Mouse (Mus musculus) adrenal gland, adult 2 months (tissue): ENCODE measurements around the gene Brap. TPM values are rescaled to one million over a fixed set of nuclear protein-coding genes. Genes with fewer than 3 reads are reported as not detected.
A peak's percentile ranks its signal among the peaks of the same experiment; 100 is the strongest.
"Not testable (repeated sequence)": the region's sequence is repeated elsewhere in the genome, so short reads cannot be mapped to it uniquely, and the experiment has no call there.

Source experiments
- DNase-seq: peaks from one replicate; pipeline ENCODE4 v3.0.0; 2021
- polyA plus RNA-seq: library from polyadenylated mRNA; depleted of rRNA; stranded (reverse); fragments of >200 nt; gene quantifications from 2 replicates; pipeline ENCODE4 v1.2.3, GENCODE M21; 2012
- total RNA-seq, 2 experiments: library from RNA; stranded (reverse); gene quantifications; 2 replicates each; pipeline ENCODE4 v1.2.3; 2021

Brap gene
- total and polyA plus RNA-seq, 3 experiments, result 14.7 to 60.5 (median 52.4) TPM

GRCm38 (mm10) chr5:121670412-121670811 is 10.0 kb downstream of the Brap start:
- DNase-seq, result no peak

- DNase-seq, result no peak
These were observed 21.9 kb downstream of the Brap start for GRCm38 (mm10) chr5:121682250-121682649.

DNA sequence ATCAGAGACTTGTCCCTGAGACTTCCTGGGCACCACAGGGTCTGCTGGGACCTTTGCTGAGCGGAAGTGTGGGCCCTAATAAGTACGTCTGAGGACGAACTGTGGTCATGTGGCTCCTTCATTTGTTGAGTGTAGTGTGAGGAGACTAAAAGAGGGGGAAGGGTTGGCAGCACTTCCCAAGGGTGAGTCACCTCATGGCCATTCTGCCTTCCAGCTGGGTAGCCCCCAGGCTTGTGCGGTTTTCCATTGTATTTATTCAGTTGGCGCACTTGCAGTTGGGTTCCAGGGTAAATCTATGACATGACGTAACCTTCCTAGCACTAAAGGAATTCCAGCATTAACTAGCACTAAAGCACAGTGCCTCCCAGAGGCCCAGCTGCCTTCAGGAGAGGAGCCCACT is 25.1 kb downstream of the Brap start:
- DNase-seq, result peak; percentile 30

DNA sequence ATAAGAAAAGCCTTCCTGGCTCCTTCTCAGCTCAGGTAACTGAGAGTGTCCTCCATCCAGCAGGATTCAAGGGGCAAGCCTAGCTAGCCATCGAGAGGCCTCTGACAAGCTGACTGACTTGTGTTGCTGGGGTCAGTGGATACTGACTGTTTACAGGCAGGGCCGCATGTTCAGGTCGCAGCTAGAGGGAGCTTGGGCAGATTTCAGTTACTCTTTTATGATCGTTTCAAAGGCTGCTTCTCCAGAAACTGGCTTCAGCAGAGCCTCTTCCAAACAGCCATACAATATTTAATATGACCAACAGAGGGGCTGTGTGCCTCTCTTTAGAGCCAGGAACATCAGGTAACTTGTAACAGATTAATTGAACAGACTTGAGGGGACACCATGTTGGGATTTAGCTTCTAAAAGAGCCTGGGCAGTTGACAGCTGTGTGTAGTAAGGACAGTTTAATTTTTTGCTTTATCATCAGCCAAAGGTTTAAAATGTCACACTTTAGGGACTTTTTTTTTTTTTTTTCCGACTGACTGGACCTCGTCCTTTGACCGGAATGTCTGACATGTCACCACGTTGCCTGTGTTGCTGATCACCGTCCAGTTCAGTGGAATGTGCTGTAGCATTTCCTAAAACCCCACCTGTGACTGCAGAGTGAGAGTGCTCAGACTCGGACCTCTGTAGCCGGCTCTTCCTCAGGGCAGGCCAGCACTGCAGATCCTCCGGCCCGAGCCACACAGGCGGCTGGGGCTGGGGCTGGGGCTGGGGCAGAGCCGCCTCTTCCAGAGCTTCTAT is 25.9 kb downstream of the Brap start:
- DNase-seq, result no peak

GRCm38 (mm10) chr5:121690482-121691211 is 30.3 kb downstream of the Brap start:
- peak; percentile 37 for DNase-seq

- not testable (repeated sequence) for DNase-seq
These were observed 31.1 kb downstream of the Brap start for GRCm38 (mm10) chr5:121691436-121691835.

GRCm38 (mm10) chr5:121692897-121693296 is 32.5 kb downstream of the Brap start:
- no peak for DNase-seq

DNA sequence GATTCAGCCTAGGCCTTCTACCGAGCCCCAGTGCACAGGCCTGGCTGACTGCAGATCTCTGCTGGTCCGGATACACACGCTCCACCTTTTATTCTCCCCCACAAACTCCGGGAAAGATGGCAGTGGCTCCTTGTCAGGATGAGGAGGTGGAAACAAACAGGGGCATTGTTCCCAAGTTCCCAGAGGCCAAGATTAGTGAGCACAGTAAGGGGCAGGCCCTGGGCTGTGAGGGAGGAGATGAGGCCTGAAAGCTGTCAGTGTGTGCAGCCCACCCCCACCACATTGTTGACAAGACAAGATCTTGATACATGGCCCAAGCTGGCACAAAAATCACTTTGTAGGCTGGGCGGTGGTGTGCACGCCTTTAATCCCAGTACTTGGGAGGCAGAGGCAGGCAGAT is 36.4 kb downstream of the Brap start:
- DNase-seq, result no peak

- DNase-seq, result no peak
These were observed 39.5 kb downstream of the Brap start for GRCm38 (mm10) chr5:121699891-121700290.

GRCm38 (mm10) chr5:121700496-121700895 is 40.1 kb downstream of the Brap start:
- DNase-seq, result peak; percentile 86

DNA sequence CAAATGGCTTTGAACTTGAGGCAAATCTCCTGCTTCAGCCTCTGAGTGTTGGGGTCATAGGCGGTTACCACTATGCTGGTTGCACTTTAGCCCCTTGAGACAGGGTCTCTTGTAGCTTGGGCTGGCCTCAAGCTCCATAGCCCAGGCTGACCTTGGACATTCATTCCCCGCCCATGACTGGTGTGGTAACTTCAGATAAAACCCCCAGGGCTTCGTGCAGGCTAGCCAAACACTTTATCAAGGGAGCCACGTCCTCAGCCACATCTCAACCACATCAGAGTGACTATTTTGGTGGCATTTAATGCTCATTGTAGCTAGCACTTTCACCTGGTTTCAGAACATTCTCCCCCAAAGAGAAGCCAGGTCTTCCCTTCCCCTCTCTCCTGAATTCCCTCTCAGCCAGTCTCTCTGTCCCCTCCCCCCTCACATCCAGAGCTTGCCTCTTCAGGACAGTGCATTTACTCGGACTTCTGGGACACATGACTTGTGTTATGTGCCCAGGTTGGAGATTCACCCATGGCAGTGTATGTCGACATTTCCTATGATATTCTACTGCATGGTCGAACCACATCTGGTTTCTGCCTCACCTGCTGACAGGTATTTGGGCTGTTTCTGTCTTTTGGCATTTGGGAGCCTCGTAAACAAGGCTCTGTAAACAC is 40.9 kb downstream of the Brap start:
- peak; percentile 76 for DNase-seq

DNA sequence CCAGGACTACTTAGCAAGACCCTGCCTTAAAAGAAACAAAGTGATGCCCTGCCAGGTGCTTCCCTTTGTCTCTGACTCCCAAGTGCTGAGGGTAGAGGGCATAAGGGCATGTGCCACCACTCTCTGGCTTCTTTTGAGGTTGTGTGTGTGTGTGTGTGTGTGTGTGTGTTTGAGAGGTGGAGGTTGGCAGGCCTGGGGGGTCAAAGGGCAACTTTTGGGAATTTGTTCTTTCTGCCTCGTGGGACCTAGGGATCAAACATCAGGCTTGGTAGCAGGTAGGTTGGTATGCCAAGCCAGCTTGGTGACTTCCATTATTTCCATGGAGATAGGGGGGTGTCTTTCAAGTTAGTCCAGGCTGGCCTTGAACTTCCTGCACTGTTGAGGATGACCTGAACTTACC is 43.0 kb downstream of the Brap start:
- no peak for DNase-seq

- DNase-seq, result no peak
These were observed 44.3 kb downstream of the Brap start for GRCm38 (mm10) chr5:121704512-121705248.

DNA sequence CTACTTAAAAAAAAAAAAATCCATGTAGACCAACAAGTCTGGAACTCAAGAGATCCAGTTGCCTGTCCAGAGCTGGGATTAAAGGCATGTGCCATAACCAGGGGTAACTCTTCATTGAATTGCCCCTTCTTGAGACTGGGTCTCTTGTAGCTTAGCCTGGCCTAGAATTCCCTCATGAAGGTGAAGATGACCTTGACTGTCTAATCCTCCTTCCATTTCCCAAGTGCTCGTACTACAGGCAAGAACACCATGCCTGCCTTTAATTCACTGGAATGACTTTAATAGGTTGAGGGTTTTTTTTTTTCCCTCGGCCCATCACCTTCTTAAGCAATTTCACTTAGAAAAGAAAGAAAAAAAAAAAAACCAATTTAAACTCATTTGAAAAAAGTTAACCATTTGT is 50.0 kb downstream of the Brap start:
- DNase-seq, result no peak

DNA sequence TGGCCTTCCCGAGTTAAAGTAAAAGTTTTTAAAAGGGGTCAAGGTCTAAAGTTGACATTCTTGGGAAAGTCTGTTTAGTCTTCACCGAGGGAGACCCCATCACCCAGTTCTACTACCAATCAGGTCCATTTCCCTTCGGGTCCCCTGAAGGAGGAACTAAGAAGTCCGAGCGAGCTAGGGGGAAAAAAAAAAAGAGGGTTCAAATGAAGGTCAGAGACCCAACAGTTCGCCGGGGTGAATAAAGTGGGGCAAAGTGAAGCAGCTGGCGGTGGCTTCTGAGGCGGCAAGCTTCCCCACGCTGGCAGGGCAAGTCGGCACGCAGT is 50.4 kb downstream of the Brap start:
- DNase-seq, result no peak

DNA sequence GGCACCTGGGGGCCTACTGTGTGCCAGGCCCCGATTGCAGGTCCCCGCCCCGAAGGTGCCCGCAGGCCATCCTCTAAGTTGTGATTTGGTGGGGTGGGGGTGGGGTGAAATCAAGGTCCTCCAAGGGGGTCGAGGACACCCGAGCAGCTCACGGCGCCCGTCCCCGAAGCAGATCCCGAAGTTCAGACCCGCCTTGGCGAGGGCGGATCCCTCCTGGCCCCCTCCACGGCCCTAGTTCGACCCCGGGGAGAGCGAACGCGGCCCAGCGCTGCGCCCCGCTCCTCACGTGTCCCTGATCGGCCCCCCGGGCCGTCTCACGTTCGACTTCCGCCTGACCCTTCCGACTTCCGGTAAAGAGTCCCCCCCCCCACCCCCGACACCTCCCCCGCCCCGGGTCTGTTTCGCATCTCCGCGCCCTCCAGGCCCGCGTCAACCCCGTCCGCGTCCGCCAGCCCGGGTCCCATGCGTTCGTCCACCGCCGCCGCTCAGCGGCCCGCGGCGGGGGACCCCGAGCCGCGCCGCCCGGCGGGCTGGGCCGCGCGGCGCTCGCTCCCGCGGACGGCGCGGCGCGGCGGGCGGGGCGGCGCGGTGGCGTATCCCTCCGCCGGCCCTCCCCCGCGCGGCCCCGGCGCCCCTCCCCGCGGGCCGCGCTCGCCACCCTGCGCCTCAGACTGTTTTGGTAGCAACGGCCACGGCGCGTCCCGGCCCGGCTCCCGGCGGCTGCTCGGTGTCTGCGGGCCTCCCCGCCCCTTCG is 51.0 kb downstream of the Brap start, which contains the start of gene Atxn2:
Gene Atxn2, plus strand, starts transcription at position 164 of the 754 bp plus-strand sequence.
- peak; percentile 93 for DNase-seq

DNA sequence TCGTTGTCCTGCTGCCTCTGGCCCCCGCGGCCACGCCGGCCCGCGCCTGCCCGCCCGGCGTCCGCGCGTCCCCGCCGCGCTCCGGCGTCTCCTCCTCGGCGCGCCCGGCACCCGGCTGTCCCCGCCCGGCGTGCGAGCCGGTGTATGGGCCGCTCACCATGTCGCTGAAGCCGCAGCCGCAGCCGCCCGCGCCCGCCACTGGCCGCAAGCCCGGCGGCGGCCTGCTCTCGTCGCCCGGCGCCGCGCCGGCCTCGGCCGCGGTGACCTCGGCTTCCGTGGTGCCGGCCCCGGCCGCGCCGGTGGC is 51.5 kb downstream of the Brap start:
- no peak for DNase-seq

- DNase-seq, result peak; percentile 74
These were observed 52.0 kb downstream of the Brap start for GRCm38 (mm10) chr5:121712232-121712933.

GRCm38 (mm10) chr5:121712934-121713538 is 52.7 kb downstream of the Brap start:
- DNase-seq, result peak; percentile 78

DNA sequence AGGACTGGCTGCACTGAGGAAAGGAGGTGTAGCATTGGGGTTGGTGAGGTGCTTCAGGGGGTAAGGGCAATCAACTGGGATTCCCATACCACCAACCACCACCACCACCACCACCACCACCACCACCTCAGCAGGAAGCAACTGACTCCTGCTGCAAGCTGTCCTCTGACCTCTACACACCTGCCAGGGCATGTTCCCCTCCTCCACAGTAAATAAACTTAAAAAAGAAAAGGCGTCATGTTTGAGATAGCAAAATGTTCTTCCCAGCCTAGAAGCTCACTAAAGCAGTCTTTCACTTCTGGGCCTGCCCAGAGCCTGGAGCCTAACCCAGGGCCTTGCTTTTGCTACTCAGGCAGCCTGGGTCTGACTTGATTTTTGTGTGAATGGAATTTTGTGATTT is 54.0 kb downstream of the Brap start:
- no peak for DNase-seq

- DNase-seq, result no peak
These were observed 54.6 kb downstream of the Brap start for GRCm38 (mm10) chr5:121714928-121715327.
